Mouse (Mus musculus) lung, postnatal 0 days (tissue): ENCODE data around the gene Mark2. TPM values are rescaled to one million over a fixed set of nuclear protein-coding genes. Genes with fewer than 3 reads are reported as not detected.

Experiments
- ATAC-seq: fragments of 200-750 bp; cut with Nextera tagmentation; 2 replicates; pipeline ENCODE4 v1.8.0; 2017; ENCODE audit warnings: moderate library complexity
- DNase-seq: peaks from one replicate; pipeline ENCODE4 v3.0.0-alpha.2; 2016; ENCODE audit warnings: low spot score
- H3K27ac ChIP-seq: fragments of 300-500 bp; sonication (generic); 2 replicates; pipeline ENCODE4 v1.5.1; 2014; ENCODE audit warnings: antibody characterized with exemption, mild to moderate bottlenecking, low read length, mixed read lengths
- H3K27me3 ChIP-seq: fragments of 300-500 bp; sonication (generic); replicated peaks from 2 replicates; pipeline ENCODE4 v1.6.1; 2014; ENCODE audit warnings: low read length, mixed read lengths; ENCODE audit not compliant: insufficient read depth
- H3K36me3 ChIP-seq: fragments of 300-500 bp; sonication (generic); 2 replicates; pipeline ENCODE4 v1.6.1; 2014; ENCODE audit warnings: low read length, mixed read lengths; ENCODE audit not compliant: insufficient read depth
- H3K4me1 ChIP-seq: fragments of 300-500 bp; sonication (generic); 2 replicates; pipeline ENCODE4 v1.6.1; 2014; ENCODE audit warnings: antibody characterized with exemption, low read depth, low read length, mixed read lengths; ENCODE audit not compliant: insufficient read depth
- H3K4me2 ChIP-seq: fragments of 300-500 bp; sonication (generic); replicated peaks from 2 replicates; pipeline ENCODE4 v1.6.1; 2014; ENCODE audit warnings: low read depth, mild to moderate bottlenecking, low read length, moderate library complexity, mixed read lengths
- H3K4me3 ChIP-seq: fragments of 300-500 bp; sonication (generic); 2 replicates; pipeline ENCODE4 v1.5.1; 2014; ENCODE audit warnings: low read depth, low read length
- H3K9ac ChIP-seq: fragments of 300-500 bp; sonication (generic); replicated peaks from 2 replicates; pipeline ENCODE4 v1.6.1; 2014; ENCODE audit warnings: low read depth, mild to moderate bottlenecking
- H3K9me3 ChIP-seq: fragments of 300-500 bp; sonication (generic); 2 replicates; pipeline ENCODE4 v1.6.1; 2016; ENCODE audit warnings: low read length, mixed read lengths
- CTCF ChIP-seq: IDR thresholded peaks from 2 replicates; pipeline ENCODE4 v1.5.1; 2016; ENCODE audit warnings: antibody characterized with exemption, mild to moderate bottlenecking
- EP300 ChIP-seq: IDR thresholded peaks from 2 replicates; pipeline ENCODE4 v1.6.1; 2016; ENCODE audit warnings: antibody characterized with exemption, mild to moderate bottlenecking, control low read depth
- WGBS: fragments of 180-500 bp; shearing (Covaris S2); extraction: QIAGEN DNeasy Blood & Tissue Kit; methylation state at CpG from one replicate; pipeline ENCODE4 v1.1.7; 2014; 5-methylcytosine and 5-hydroxymethylcytosine counted together
- polyA plus RNA-seq: library from polyadenylated mRNA; unstranded; fragments of >200 nt; fragmentation: Nextera tagmentation; extraction: Ambion mirVana; gene quantifications from 2 replicates; pipeline ENCODE4 v1.2.1, GENCODE M21; 2015

The Mark2 gene
- polyA plus RNA-seq, 1 experiment from 2014 or later = 29.8 TPM

- no peak for ATAC-seq
- Histone ChIP-seq H3K9ac (no peak overlapping the region), H3K4me2 (no peak overlapping the region), H3K27ac (no peak overlapping the region), H3K4me3 (no peak overlapping the region), H3K9me3 (no peaks in the 10 kb centered on the region), H3K27me3 (no peaks in the 10 kb centered on the region), H3K4me1 (peaks cover 5% of the 10 kb centered on the region; the same call in 1 of the 2 replicates), H3K36me3 (no peaks in the 10 kb centered on the region)
- TF ChIP-seq CTCF (no peak), EP300 (no peak)
- DNase-seq = no peak
- WGBS = 70% methylated on average over 4 of the region's 4 CpGs
Measured at GRCm38 (mm10) chr19:7316822-7317221, 24.8 kb downstream of the Mark2 start.

GRCm38 (mm10) chr19:7315587-7315984 is 26.1 kb downstream of the Mark2 start:
- Histone ChIP-seq H3K4me2 (no peak overlapping the region), H3K4me3 (no peak overlapping the region), H3K36me3 (no peaks in the 10 kb centered on the region), H3K9ac (no peak overlapping the region), H3K27ac (no peak overlapping the region), H3K9me3 (no peaks in the 10 kb centered on the region), H3K27me3 (no peaks in the 10 kb centered on the region), H3K4me1 (peaks cover 14% of the 10 kb centered on the region; the same call in 1 of the 2 replicates)
- no peak for DNase-seq
- no peak for TF ChIP-seq CTCF
- no peak for TF ChIP-seq EP300
- 89% methylated on average over 4 of the region's 4 CpGs for WGBS
- ATAC-seq = no peak

GRCm38 (mm10) chr19:7314976-7315586 is 26.6 kb downstream of the Mark2 start:
- peaks cover 11% of the 10 kb centered on the region; the same call in 1 of the 2 replicates for H3K4me1 ChIP-seq
- H3K9ac ChIP-seq = no peak overlapping the region
- H3K36me3 ChIP-seq = no peaks in the 10 kb centered on the region
- H3K27me3 ChIP-seq = no peaks in the 10 kb centered on the region
- ATAC-seq = no peak
- no peak overlapping the region for H3K4me3 ChIP-seq
- no peak overlapping the region for H3K27ac ChIP-seq
- WGBS = 52% methylated on average over 8 of the region's 8 CpGs
- no peaks in the 10 kb centered on the region for H3K9me3 ChIP-seq
- no peak overlapping the region for H3K4me2 ChIP-seq
- no peak for DNase-seq
- TF ChIP-seq EP300 (no peak), CTCF (no peak)

- no peak for ATAC-seq
- peaks cover 17% of the 10 kb centered on the region; the same call in 1 of the 2 replicates for H3K4me1 ChIP-seq
- no peak overlapping the region for H3K9ac ChIP-seq
- no peak overlapping the region for H3K4me3 ChIP-seq
- H3K9me3 ChIP-seq = no peaks in the 10 kb centered on the region
- H3K4me2 ChIP-seq = no peak overlapping the region
- TF ChIP-seq EP300 (no peak), CTCF (no peak)
- 84% methylated on average over 2 of the region's 2 CpGs for WGBS
- H3K27me3 ChIP-seq = no peaks in the 10 kb centered on the region
- H3K27ac ChIP-seq = no peak overlapping the region
- no peak for DNase-seq
- no peaks in the 10 kb centered on the region for H3K36me3 ChIP-seq
Measured at GRCm38 (mm10) chr19:7313660-7314059, 28.0 kb downstream of the Mark2 start.

GRCm38 (mm10) chr19:7311306-7311705 is 30.4 kb downstream of the Mark2 start:
- peak overlapping the region; percentile 81 for H3K27ac ChIP-seq
- H3K4me2 ChIP-seq = peak overlapping the region; percentile 22; the same call in 1 of the 2 replicates
- peak; percentile 56 for DNase-seq
- H3K4me3 ChIP-seq = no peak overlapping the region
- peaks cover 31% of the 10 kb centered on the region; the same call in 1 of the 2 replicates for H3K4me1 ChIP-seq
- TF ChIP-seq CTCF (no peak), EP300 (no peak)
- H3K9me3 ChIP-seq = no peaks in the 10 kb centered on the region
- H3K9ac ChIP-seq = no peak overlapping the region
- peak; percentile 29; the same call in 1 of the 2 replicates for ATAC-seq
- H3K36me3 ChIP-seq = no peaks in the 10 kb centered on the region
- WGBS = 21% methylated on average over 10 of the region's 10 CpGs
- no peaks in the 10 kb centered on the region for H3K27me3 ChIP-seq

- Histone ChIP-seq H3K36me3 (no peaks in the 10 kb centered on the region), H3K4me1 (peaks cover 35% of the 10 kb centered on the region), H3K27me3 (no peaks in the 10 kb centered on the region), H3K9me3 (no peaks in the 10 kb centered on the region), H3K4me2 (peak overlapping the region; percentile 22; the same call in 1 of the 2 replicates), H3K27ac (peak overlapping the region; percentile 81), H3K4me3 (no peak overlapping the region), H3K9ac (no peak overlapping the region)
- DNase-seq (peak; percentile 86), ATAC-seq (peak; percentile 72)
- TF ChIP-seq EP300 (peak; percentile 20; the same call in 1 of the 2 replicates), CTCF (peak; percentile 42)
- 26% methylated on average over 5 of the region's 5 CpGs for WGBS
Measured at GRCm38 (mm10) chr19:7310704-7311103, 31.0 kb downstream of the Mark2 start.
